Mouse (Mus musculus) stomach, embryonic 15.5 days (tissue): ENCODE results near the gene Sox2. TPM values are rescaled to one million over a fixed set of nuclear protein-coding genes. Genes with fewer than 3 reads are reported as not detected.

Experiments
- ATAC-seq: fragments of 200-750 bp; cut with Nextera tagmentation; 2 replicates; pipeline ENCODE4 v1.8.0; 2017; ENCODE audit warnings: low read depth, moderate number of reproducible peaks, moderate TSS enrichment; ENCODE audit not compliant: insufficient read depth, low FRiP score
- H3K27ac ChIP-seq: fragments of 300-500 bp; sonication (generic); 2 replicates; pipeline ENCODE4 v1.5.1; 2015; ENCODE audit warnings: mild to moderate bottlenecking, inconsistent platforms
- H3K27me3 ChIP-seq: fragments of 300-500 bp; sonication (generic); replicated peaks from 2 replicates; pipeline ENCODE4 v1.6.1; 2015; ENCODE audit warnings: inconsistent platforms
- H3K36me3 ChIP-seq: fragments of 300-500 bp; sonication (generic); 2 replicates; pipeline ENCODE4 v1.6.1; 2015; ENCODE audit warnings: inconsistent platforms
- H3K4me1 ChIP-seq: fragments of 300-500 bp; sonication (generic); 2 replicates; pipeline ENCODE4 v1.6.1; 2015; ENCODE audit warnings: inconsistent platforms
- H3K4me2 ChIP-seq: fragments of 300-500 bp; sonication (generic); 2 replicates; pipeline ENCODE4 v1.6.1; 2015; ENCODE audit warnings: mild to moderate bottlenecking, inconsistent platforms
- H3K4me3 ChIP-seq: fragments of 300-500 bp; sonication (generic); replicated peaks from 2 replicates; pipeline ENCODE4 v1.5.1; 2015; ENCODE audit warnings: inconsistent platforms
- H3K9ac ChIP-seq: fragments of 300-500 bp; sonication (generic); 2 replicates; pipeline ENCODE4 v1.6.1; 2015; ENCODE audit warnings: inconsistent platforms
- H3K9me3 ChIP-seq: fragments of 300-500 bp; sonication (generic); 2 replicates; pipeline ENCODE4 v1.6.1; 2016; ENCODE audit warnings: inconsistent platforms
- WGBS: fragments of 180-500 bp; shearing (Covaris S2); methylation state at CpG from one replicate; pipeline ENCODE4 v1.1.7; 2015; 5-methylcytosine and 5-hydroxymethylcytosine counted together
- polyA plus RNA-seq: library from polyadenylated mRNA; unstranded; fragments of >200 nt; fragmentation: Nextera tagmentation; extraction: Ambion mirVana; gene quantifications from 2 replicates; pipeline ENCODE4 v1.2.1, GENCODE M21; 2015

Sox2 gene
- polyA plus RNA-seq, 1 experiment from 2014 or later: 14.0 TPM

- Histone ChIP-seq H3K36me3 (no peaks in the 10 kb centered on the region), H3K4me1 (peaks cover 6% of the 10 kb centered on the region; the same call in 1 of the 2 replicates), H3K9me3 (no peaks in the 10 kb centered on the region), H3K4me2 (peak overlapping the region; percentile 28; the same call in 1 of the 2 replicates), H3K27me3 (peaks cover 69% of the 10 kb centered on the region), H3K4me3 (peak overlapping the region; percentile 13; the same call in 1 of the 2 replicates), H3K9ac (no peak overlapping the region), H3K27ac (no peak overlapping the region)
- no peak for ATAC-seq
- WGBS: 16% methylated on average over 11 of the region's 11 CpGs
These were observed 5.3 kb downstream of the Sox2 start for GRCm38 (mm10) chr3:34655311-34656075.

- Histone ChIP-seq H3K27ac (no peak overlapping the region), H3K4me1 (no peaks in the 10 kb centered on the region), H3K9ac (no peak overlapping the region), H3K27me3 (peaks cover 67% of the 10 kb centered on the region), H3K4me3 (no peak overlapping the region), H3K4me2 (peak overlapping the region; percentile 28; the same call in 1 of the 2 replicates), H3K36me3 (no peaks in the 10 kb centered on the region), H3K9me3 (no peaks in the 10 kb centered on the region)
- no peak for ATAC-seq
- 8% methylated on average over 3 of the region's 3 CpGs for WGBS
These were observed 5.9 kb downstream of the Sox2 start for GRCm38 (mm10) chr3:34656153-34656552.

- 10% methylated on average over 23 of the region's 23 CpGs for WGBS
These were observed 6.9 kb downstream of the Sox2 start for GRCm38 (mm10) chr3:34656813-34657700.

GRCm38 (mm10) chr3:34657701-34658090 lies 7.5 kb downstream of the Sox2 start:
- Histone ChIP-seq H3K27me3 (peaks cover 72% of the 10 kb centered on the region), H3K4me1 (no peaks in the 10 kb centered on the region), H3K27ac (no peak overlapping the region), H3K4me3 (no peak overlapping the region), H3K9me3 (no peaks in the 10 kb centered on the region), H3K9ac (no peak overlapping the region), H3K36me3 (no peaks in the 10 kb centered on the region), H3K4me2 (0 out of 2 replicates have a peak overlapping the region, but pooled peaks have one; percentile 28)
- no peak for ATAC-seq
- 32% methylated on average over 2 of the region's 2 CpGs for WGBS

More at GRCm38 (mm10) chr3:34656813-34657700, 6.9 kb downstream of the Sox2 start:
- Histone ChIP-seq H3K36me3 (no peaks in the 10 kb centered on the region), H3K27me3 (peaks cover 70% of the 10 kb centered on the region), H3K4me2 (peak overlapping the region; percentile 28), H3K27ac (no peak overlapping the region), H3K9ac (no peak overlapping the region), H3K9me3 (no peaks in the 10 kb centered on the region), H3K4me1 (no peaks in the 10 kb centered on the region), H3K4me3 (0 out of 2 replicates have a peak overlapping the region, but pooled peaks have one; percentile 1)
- ATAC-seq: no peak

- Histone ChIP-seq H3K4me1 (no peaks in the 10 kb centered on the region), H3K9me3 (no peaks in the 10 kb centered on the region), H3K4me3 (no peak overlapping the region), H3K9ac (no peak overlapping the region), H3K27me3 (peaks cover 72% of the 10 kb centered on the region), H3K27ac (no peak overlapping the region), H3K4me2 (no peak overlapping the region), H3K36me3 (no peaks in the 10 kb centered on the region)
- WGBS: 60% methylated on average over 7 of the region's 7 CpGs
- no peak for ATAC-seq
These were observed 8.2 kb downstream of the Sox2 start for GRCm38 (mm10) chr3:34658241-34658965.

- ATAC-seq: no peak
- H3K27ac ChIP-seq: no peak overlapping the region
These were observed 8.8 kb downstream of the Sox2 start for GRCm38 (mm10) chr3:34658966-34659535.

GRCm38 (mm10) chr3:34659861-34660260 lies 9.7 kb downstream of the Sox2 start:
- Histone ChIP-seq H3K27ac (no peak overlapping the region), H3K27me3 (peaks cover 67% of the 10 kb centered on the region)
- WGBS: 10% methylated on average over 6 of the region's 6 CpGs

More at GRCm38 (mm10) chr3:34658966-34659535, 8.8 kb downstream of the Sox2 start:
- no peaks in the 10 kb centered on the region for H3K9me3 ChIP-seq
- H3K4me2 ChIP-seq: no peak overlapping the region
- H3K36me3 ChIP-seq: no peaks in the 10 kb centered on the region
- WGBS: 52% methylated on average over 8 of the region's 8 CpGs
- peaks cover 70% of the 10 kb centered on the region for H3K27me3 ChIP-seq
- H3K9ac ChIP-seq: no peak overlapping the region
- no peak overlapping the region for H3K4me3 ChIP-seq
- H3K4me1 ChIP-seq: peaks cover 4% of the 10 kb centered on the region; the same call in 1 of the 2 replicates

GRCm38 (mm10) chr3:34660542-34661290 lies 10.5 kb downstream of the Sox2 start:
- Histone ChIP-seq H3K4me1 (peaks cover 5% of the 10 kb centered on the region; the same call in 1 of the 2 replicates), H3K4me3 (no peak overlapping the region), H3K27me3 (peaks cover 65% of the 10 kb centered on the region), H3K9ac (no peak overlapping the region), H3K27ac (no peak overlapping the region), H3K4me2 (no peak overlapping the region), H3K36me3 (no peaks in the 10 kb centered on the region), H3K9me3 (no peaks in the 10 kb centered on the region)
- 15% methylated on average over 14 of the region's 14 CpGs for WGBS
- ATAC-seq: no peak

More at GRCm38 (mm10) chr3:34659861-34660260, 9.7 kb downstream of the Sox2 start:
- no peaks in the 10 kb centered on the region for H3K36me3 ChIP-seq
- H3K4me2 ChIP-seq: no peak overlapping the region
- no peak overlapping the region for H3K9ac ChIP-seq
- no peak for ATAC-seq
- no peak overlapping the region for H3K4me3 ChIP-seq
- H3K4me1 ChIP-seq: peaks cover 5% of the 10 kb centered on the region; the same call in 1 of the 2 replicates
- H3K9me3 ChIP-seq: no peaks in the 10 kb centered on the region

- peaks cover 5% of the 10 kb centered on the region; the same call in 1 of the 2 replicates for H3K4me1 ChIP-seq
- H3K9me3 ChIP-seq: no peaks in the 10 kb centered on the region
- no peaks in the 10 kb centered on the region for H3K36me3 ChIP-seq
- peaks cover 69% of the 10 kb centered on the region for H3K27me3 ChIP-seq
- no peak overlapping the region for H3K4me3 ChIP-seq
- 11% methylated on average over 32 of the region's 32 CpGs for WGBS
- no peak overlapping the region for H3K9ac ChIP-seq
- H3K4me2 ChIP-seq: no peak overlapping the region
- no peak for ATAC-seq
- no peak overlapping the region for H3K27ac ChIP-seq
These were observed 11.3 kb downstream of the Sox2 start for GRCm38 (mm10) chr3:34661341-34662007.

GRCm38 (mm10) chr3:34662008-34662711 lies 12.0 kb downstream of the Sox2 start:
- WGBS: 19% methylated on average over 15 of the region's 15 CpGs
- no peaks in the 10 kb centered on the region for H3K36me3 ChIP-seq
- H3K4me1 ChIP-seq: peaks cover 5% of the 10 kb centered on the region; the same call in 1 of the 2 replicates
- peaks cover 70% of the 10 kb centered on the region for H3K27me3 ChIP-seq
- peak overlapping the region; percentile 57; the same call in 1 of the 2 replicates for H3K4me2 ChIP-seq
- no peak overlapping the region for H3K27ac ChIP-seq
- no peak for ATAC-seq
- H3K4me3 ChIP-seq: no peak overlapping the region; the same call in 1 of the 2 replicates
- no peak overlapping the region for H3K9ac ChIP-seq
- H3K9me3 ChIP-seq: no peaks in the 10 kb centered on the region
